Comparison of ENCODE assay signal across 8 mouse cellular contexts in genomic region chr4:155488232-155489025, GRCm38 (mm10). TPM values are rescaled to one million over a fixed set of nuclear protein-coding genes. Genes with fewer than 3 reads are reported as not detected.
DNase-seq lines count a peak whose midpoint lies in the region; ATAC-seq and TF ChIP-seq lines count a peak whose summit lies in the region.

No protein-coding gene starts in this region.

- no peaks in the 10 kb centered on the region for H3K36me3 ChIP-seq in heart, embryonic 13.5 days
- H3K36me3 ChIP-seq in kidney, embryonic 16.5 days (ENCODE audit: insufficient read depth, low read length), result no peaks in the 10 kb centered on the region

- peak; percentile 41; the same call in 1 of the 2 replicates for ATAC-seq in heart, embryonic 13.5 days (ENCODE audit: extremely low read depth, insufficient number of reproducible peaks, low FRiP score, low TSS enrichment)
- peak; percentile 79 for ATAC-seq in kidney, embryonic 16.5 days (ENCODE audit: low FRiP score, low TSS enrichment)

- 48% methylated on average over 8 of the region's 8 CpGs for WGBS in heart, embryonic 13.5 days
- WGBS in kidney, embryonic 16.5 days, result 48% methylated on average over 8 of the region's 8 CpGs

- TF ChIP-seq CTCF in cortical plate, adult 2 months (IDR thresholded peaks at IDR 0.05; ENCODE audit: extremely low read depth, insufficient read depth, low read length), result no peak

- no peaks in the 10 kb centered on the region for H3K4me1 ChIP-seq in cortical plate, adult 2 months (ENCODE audit: control insufficient read depth, insufficient read depth, low read length)
- peaks cover 63% of the 10 kb centered on the region for H3K4me1 ChIP-seq in heart, embryonic 13.5 days
- H3K4me1 ChIP-seq in kidney, embryonic 16.5 days (ENCODE audit: insufficient read depth, low read length), result peaks cover 37% of the 10 kb centered on the region

- H3K9ac ChIP-seq in heart, embryonic 13.5 days, result peak overlapping the region; percentile 60
- peak overlapping the region; percentile 20; the same call in 1 of the 2 replicates for H3K9ac ChIP-seq in kidney, embryonic 16.5 days (replicated peaks; ENCODE audit: low read length)

- no peaks in the 10 kb centered on the region for H3K27me3 ChIP-seq in heart, embryonic 13.5 days (replicated peaks)
- H3K27me3 ChIP-seq in kidney, embryonic 16.5 days (ENCODE audit: insufficient read depth, low read length), result no peaks in the 10 kb centered on the region

- peak overlapping the region; percentile 7; the same call in 1 of the 2 replicates for H3K27ac ChIP-seq in cortical plate, adult 2 months (ENCODE audit: insufficient read depth, low read length)
- peak overlapping the region; percentile 91 for H3K27ac ChIP-seq in heart, embryonic 13.5 days (replicated peaks)
- peak overlapping the region; percentile 90 for H3K27ac ChIP-seq in kidney, embryonic 16.5 days (ENCODE audit: low read length)

- H3K4me3 ChIP-seq in cortical plate, adult 2 months (ENCODE audit: insufficient read depth, low read length), result no peak overlapping the region
- no peak overlapping the region for H3K4me3 ChIP-seq in heart, embryonic 13.5 days
- no peak overlapping the region for H3K4me3 ChIP-seq in kidney, embryonic 16.5 days (ENCODE audit: low read length)

- peak overlapping the region; percentile 25 for H3K4me2 ChIP-seq in heart, embryonic 13.5 days
- H3K4me2 ChIP-seq in kidney, embryonic 16.5 days (replicated peaks; ENCODE audit: low read depth, low read length), result 0 out of 2 replicates have a peak overlapping the region, but pooled peaks have one; percentile 9

- no peaks in the 10 kb centered on the region for H3K9me3 ChIP-seq in heart, embryonic 13.5 days
- no peaks in the 10 kb centered on the region for H3K9me3 ChIP-seq in kidney, embryonic 16.5 days (ENCODE audit: low read length)

- no peak for TF ChIP-seq POLR2A in cortical plate, adult 2 months (IDR thresholded peaks at IDR 0.05; ENCODE audit: extremely low read depth, insufficient read depth, low read length)

- peak; percentile 69 to 72 for DNase-seq in right cerebral cortex, postnatal 10 days (ENCODE audit: low spot score in 2 of 2)
- DNase-seq in right cerebral cortex, adult 2 months (ENCODE audit: low spot score in 2 of 2), result no peak
- peak; percentile 96 for DNase-seq in lung, postnatal 25 days (ENCODE audit: low spot score)
- peak; percentile 69 to 78 for DNase-seq in spleen, postnatal 4 days (ENCODE audit: low spot score in 2 of 2)
- no peak for DNase-seq in layer of hippocampus, postnatal 25 days (ENCODE audit: extremely low spot score in 1 of 2, low spot score in 1 of 2)

RNA-seq across cellular contexts. Expression of gene Gnb1, which starts 2.7 kb away (rescaled TPM):
- polyA plus RNA-seq in cortical plate, adult 2 months (2012; rRNA removed), result 725 and 733 TPM in 2 replicates
- 345 and 378 TPM in 2 replicates for polyA plus RNA-seq in heart, embryonic 13.5 days (2015; fragmentation: Nextera tagmentation; extraction: Ambion mirVana)
- polyA plus RNA-seq in kidney, embryonic 16.5 days (2015; fragmentation: Nextera tagmentation; extraction: Ambion mirVana), result 413 and 477 TPM in 2 replicates
- 100 to 1,000 TPM; 763 to 780 TPM for total RNA-seq in layer of hippocampus, postnatal 25 days (2021)

RNA-seq across cellular contexts. Expression of gene Tmem52, which starts 19.5 kb away (rescaled TPM):
- polyA plus RNA-seq in cortical plate, adult 2 months (2012; rRNA removed), result 2.1 and 2.7 TPM in 2 replicates
- not detected in 2 replicates for polyA plus RNA-seq in heart, embryonic 13.5 days (2015; fragmentation: Nextera tagmentation; extraction: Ambion mirVana)
- polyA plus RNA-seq in kidney, embryonic 16.5 days (2015; fragmentation: Nextera tagmentation; extraction: Ambion mirVana), result 1.9 and 2.2 TPM in 2 replicates
- total RNA-seq in layer of hippocampus, postnatal 25 days (2021), result 1 to 10 TPM; 3.0 to 5.6 TPM

Comparison
In these comparisons a context has a peak if more than half of its experiments do, and no peak if none do; other contexts are left out.
1. DNase-seq: peak in right cerebral cortex, postnatal 10 days (2 of 2), lung, postnatal 25 days (single experiment) and spleen, postnatal 4 days (2 of 2); none in right cerebral cortex, adult 2 months (0 of 2) and layer of hippocampus, postnatal 25 days (0 of 2).
2. H3K27ac ChIP-seq: peak in every context shown above with its lines; median percentile 91 in heart, embryonic 13.5 days; 90 in kidney, embryonic 16.5 days; 7 in cortical plate, adult 2 months.